Mouse (Mus musculus) testis, adult 10 weeks (tissue): Measurements from ENCODE around the gene BC004004. TPM values are rescaled to one million over a fixed set of nuclear protein-coding genes. Genes with fewer than 3 reads are reported as not detected.

ENCODE experiments used
- polyA plus RNA-seq: library from polyadenylated mRNA; stranded (reverse); fragments of 350-450 nt; fragmentation: Illumina TruSeq; extraction: RNeasy Lipid Tissue Mini Kit (QIAGEN cat#74804); gene quantifications from one replicate; pipeline ENCODE4 v1.2.3, GENCODE M21; 2014; ENCODE audit warnings: low read depth, low replicate concordance

Gene BC004004
- 37.5 TPM for polyA plus RNA-seq

DNA sequence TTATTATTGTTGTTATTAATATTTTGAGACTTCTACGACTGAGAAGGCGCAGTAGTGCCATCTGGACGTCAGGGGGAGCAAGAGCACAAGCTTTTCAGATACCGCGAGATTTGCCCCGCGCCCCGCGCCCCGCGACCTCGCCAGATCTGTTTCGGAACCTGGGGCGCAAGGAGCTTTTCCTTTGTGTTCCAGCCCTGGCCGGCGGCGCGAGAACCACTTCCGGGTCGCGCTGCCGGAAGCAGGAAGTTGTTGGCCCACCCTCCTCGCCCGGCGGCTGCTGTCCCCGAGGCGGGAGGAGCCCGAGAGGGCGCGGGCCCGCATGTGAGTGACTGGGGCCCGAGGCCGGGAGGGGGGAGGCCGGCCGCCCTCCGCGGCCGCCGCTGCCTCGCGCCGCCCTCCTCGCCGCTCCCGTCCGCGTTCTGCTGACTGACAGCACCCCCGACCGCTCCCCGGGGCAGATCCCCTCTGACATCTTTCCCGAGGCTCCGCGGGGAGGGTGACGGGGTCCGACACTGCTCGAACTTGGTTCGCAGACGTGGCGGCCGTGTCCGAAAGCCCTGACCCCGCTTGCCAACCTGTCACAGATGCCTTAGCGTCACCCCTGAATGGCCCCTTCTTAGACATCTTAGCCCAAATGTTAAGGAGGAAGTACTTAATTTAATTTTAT, at the start of gene BC004004:
BC004004 (plus strand) TSS at position 107 of the 667 bp plus-strand sequence.

GRCm38 (mm10) chr17:29237772-29238420, 30.7 kb upstream of the BC004004 start, which contains the start of gene Cpne5:
Cpne5 (minus strand) TSS chr17:29238167.

DNA sequence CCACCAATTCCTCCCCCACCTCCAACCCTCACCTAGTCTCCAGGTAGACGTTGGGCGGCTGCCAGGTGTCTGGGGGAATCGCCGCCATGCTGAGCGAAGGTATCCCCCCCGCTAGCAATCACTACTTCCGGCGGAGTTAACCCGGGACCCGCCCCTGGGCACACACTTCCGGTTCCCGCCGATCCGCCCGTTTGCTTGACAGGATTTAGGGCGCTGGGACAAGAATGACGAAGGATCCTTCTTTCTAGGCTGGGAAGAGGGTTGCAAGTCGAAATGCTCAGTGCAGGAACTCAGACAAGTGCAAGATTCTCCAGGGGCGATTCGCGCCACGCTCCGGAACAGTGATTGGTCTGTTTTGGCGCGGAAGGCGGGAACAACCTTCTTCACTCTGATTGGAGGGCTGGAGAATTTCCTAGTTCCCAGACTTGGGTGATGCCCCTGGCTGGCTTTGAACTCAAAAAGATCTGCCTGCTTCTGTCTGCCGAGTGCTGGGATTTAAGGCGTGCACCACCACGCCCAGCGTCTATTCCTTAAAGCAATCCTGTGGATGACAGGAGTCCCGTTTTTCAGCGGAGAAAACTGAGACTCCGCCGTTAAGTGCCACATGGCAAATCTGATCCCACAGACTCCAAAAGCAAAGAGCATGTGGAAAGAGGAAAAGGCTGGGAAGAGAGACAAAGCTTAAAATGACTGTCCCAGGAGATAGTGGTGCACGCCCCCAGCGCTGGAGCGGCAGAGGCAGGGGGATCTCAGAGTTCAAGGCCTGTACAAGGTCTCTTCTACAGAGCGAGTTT, 4.6 kb upstream of the BC004004 start, which contains the start of gene Ppil1:
Ppil1 (minus strand) TSS at position 347 of the 794 bp plus-strand sequence.

GRCm38 (mm10) chr17:29317380-29317779, 48.8 kb downstream of the BC004004 start, which contains the start of gene Pi16:
Pi16 (plus strand) TSS chr17:29317680.

GRCm38 (mm10) chr17:29347645-29348256, 79.2 kb downstream of the BC004004 start, which contains the start of gene Mtch1:
Mtch1 (minus strand) TSS chr17:29347934.

GRCm38 (mm10) chr17:29360761-29361221, 92.2 kb downstream of the BC004004 start, which contains the start of gene Fgd2:
Fgd2 (plus strand) TSS chr17:29360914.

Other genes with a start within 250 kb of the BC004004 start
- gene Srsf3, start 236.2 kb upstream of the BC004004 start, polyA plus RNA-seq: 177 TPM
- gene Cdkn1a, start 177.8 kb upstream of the BC004004 start, polyA plus RNA-seq: 3.9 TPM
- not detected for gene Rab44, start 154.6 kb upstream of the BC004004 start, polyA plus RNA-seq
- 2.0 TPM for gene Cpne5, start 30.6 kb upstream of the BC004004 start, polyA plus RNA-seq
- gene Ppil1, start 4.6 kb upstream of the BC004004 start, polyA plus RNA-seq: 9.2 TPM
- gene Pi16, start 48.9 kb downstream of the BC004004 start, polyA plus RNA-seq: 0.22 TPM
- 1.7 TPM for gene Mtch1, start 79.1 kb downstream of the BC004004 start, polyA plus RNA-seq
- gene Fgd2, start 92.1 kb downstream of the BC004004 start, polyA plus RNA-seq: 2.0 TPM
- 23.0 TPM for gene Pim1, start 222.0 kb downstream of the BC004004 start, polyA plus RNA-seq